Mouse (Mus musculus) embryonic stem cell, embryonic (primary cell): ENCODE results near the gene Grik2.
"Not testable (repeated sequence)": the region's sequence is repeated elsewhere in the genome, so short reads cannot be mapped to it uniquely, and the experiment has no call there.

Experiments used
- CTCF ChIA-PET, 4 experiments: fragments of 300-600 bp in 2 of 4; fragments of 350-600 bp in 2 of 4; sonication (Branson Sonifier 250); formaldehyde crosslinking; loops; one replicate each; lab custom pipeline; 2022; ENCODE audit warnings: inconsistent platforms in 2 of 4; lab: Charles Lee
- POLR2A ChIA-PET, 4 experiments: fragments of 300-600 bp in 2 of 4; fragments of 350-600 bp in 2 of 4; sonication (Branson Sonifier 250); formaldehyde crosslinking; loops; one replicate each; lab custom pipeline; 2022; ENCODE audit warnings: antibody characterized with exemption in 4 of 4, inconsistent platforms in 1 of 4; lab: Charles Lee

Gene Grik2

DNA sequence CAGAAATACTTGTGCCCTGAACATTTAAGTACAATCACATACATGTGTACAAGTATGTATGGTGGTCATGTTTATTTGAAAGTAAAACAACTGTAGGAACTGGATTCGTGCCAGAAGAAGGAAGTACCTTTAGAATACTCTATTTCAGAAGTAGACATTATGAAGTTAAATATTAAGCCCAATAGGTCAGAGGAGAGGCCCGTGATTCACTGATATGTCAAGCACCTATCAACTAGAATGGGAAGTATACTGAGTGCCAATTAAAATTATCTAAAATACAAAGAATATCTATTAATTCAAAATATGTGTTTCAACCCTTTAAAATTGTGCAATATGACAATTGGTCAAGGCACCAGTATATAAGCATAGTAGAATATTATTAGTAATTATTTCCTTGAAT is 355.7 kb downstream of the Grik2 start:
- ChIA-PET CTCF (no interaction called here), POLR2A (no interaction called here)

DNA sequence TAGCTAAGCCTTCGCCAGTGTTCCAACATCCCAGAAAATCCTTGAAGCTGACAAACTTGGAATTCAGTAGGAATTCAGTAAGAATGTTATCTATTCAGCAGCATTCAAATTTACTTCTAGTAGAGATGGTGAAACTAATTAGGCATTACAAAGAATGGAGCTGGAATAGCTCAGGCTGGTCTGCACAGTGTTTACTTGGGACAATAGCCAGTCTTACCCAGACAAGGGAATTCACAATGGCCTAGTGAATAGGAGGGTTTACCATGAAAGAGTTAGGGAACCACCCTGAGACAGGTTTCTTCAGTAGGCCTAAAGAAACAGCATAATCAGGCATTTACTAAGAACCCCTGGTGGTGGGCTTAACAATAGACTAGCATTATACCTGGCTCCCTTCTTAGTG is 371.4 kb downstream of the Grik2 start:
- CTCF ChIA-PET, result not testable (repeated sequence)
- POLR2A ChIA-PET, result interaction anchor here in 3 of 4 experiments (0.8 to 1.4 kb wide), 4 partner anchors 10 to 1176 kb away, joined by 3 to 4 read pairs (median 3); partner anchors contain the start of gene Ascc3 (in 1 of the 3)

DNA sequence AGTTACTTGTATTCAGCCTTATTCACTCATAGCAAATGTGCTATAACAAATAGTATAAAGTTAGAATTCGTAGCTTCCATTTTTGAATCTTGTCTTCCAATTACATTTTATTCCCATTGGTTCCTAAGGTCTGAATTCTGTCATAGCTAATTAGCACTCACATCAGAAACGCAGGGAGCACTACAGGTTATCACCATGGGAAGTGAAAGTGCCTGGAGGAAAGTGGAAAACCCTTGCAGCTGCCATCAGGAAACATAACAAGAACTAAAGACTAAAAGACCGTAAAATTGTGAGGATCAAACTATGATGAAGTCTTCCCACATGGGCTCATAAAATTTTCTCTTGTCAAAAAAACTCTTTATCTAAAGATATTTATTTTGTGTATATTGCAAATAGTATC is 405.6 kb downstream of the Grik2 start:
- CTCF ChIA-PET, result no interaction called here

GRCm38 (mm10) chr10:49381852-49382251 is 406.7 kb downstream of the Grik2 start:
- CTCF ChIA-PET, result no interaction called here

More for the DNA sequence above, 405.6 kb downstream of the Grik2 start:
- POLR2A ChIA-PET, result no interaction called here

GRCm38 (mm10) chr10:49368601-49369000 is 420.0 kb downstream of the Grik2 start:
- POLR2A ChIA-PET, result no interaction called here

More at GRCm38 (mm10) chr10:49381852-49382251, 406.7 kb downstream of the Grik2 start:
- POLR2A ChIA-PET, result no interaction called here

GRCm38 (mm10) chr10:49365262-49365661 is 423.3 kb downstream of the Grik2 start:
- ChIA-PET CTCF (no interaction called here), POLR2A (no interaction called here)

More at GRCm38 (mm10) chr10:49368601-49369000, 420.0 kb downstream of the Grik2 start:
- CTCF ChIA-PET, result interaction anchor here in 1 of 4 experiments (1.5 kb wide), 1 partner anchor 11 kb away, joined by 4 read pairs; no protein-coding TSS in a partner anchor

GRCm38 (mm10) chr10:49322413-49322812 is 466.2 kb downstream of the Grik2 start:
- POLR2A ChIA-PET, result no interaction called here
- CTCF ChIA-PET, result no interaction called here

GRCm38 (mm10) chr10:49319880-49320279 is 468.7 kb downstream of the Grik2 start:
- CTCF ChIA-PET, result no interaction called here
- POLR2A ChIA-PET, result no interaction called here

- POLR2A ChIA-PET, result no interaction called here
- CTCF ChIA-PET, result no interaction called here
Measured at GRCm38 (mm10) chr10:49256247-49256939, 532.2 kb downstream of the Grik2 start.

DNA sequence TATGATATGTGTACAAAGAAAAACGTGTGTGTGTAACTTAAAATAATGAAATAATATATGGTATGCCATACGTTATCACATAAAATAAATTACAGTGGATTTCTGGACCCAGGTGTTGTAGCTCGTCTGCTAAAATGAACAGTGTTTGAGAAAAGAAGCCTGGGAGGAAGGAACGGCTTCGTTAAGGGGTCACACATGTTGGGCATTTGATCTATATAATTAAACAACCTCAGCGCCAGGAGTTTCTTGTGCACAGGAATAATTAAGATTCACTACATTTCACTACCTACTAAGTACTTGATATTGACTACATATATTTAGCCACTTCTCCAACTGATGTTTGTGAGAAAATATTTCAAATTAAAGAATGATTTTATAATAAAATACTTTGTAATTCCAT is 551.2 kb downstream of the Grik2 start:
- POLR2A ChIA-PET, CTCF ChIA-PET: not testable (repeated sequence)

- POLR2A ChIA-PET, CTCF ChIA-PET: not testable (repeated sequence)
Measured at GRCm38 (mm10) chr10:49236844-49237243, 551.7 kb downstream of the Grik2 start.

DNA sequence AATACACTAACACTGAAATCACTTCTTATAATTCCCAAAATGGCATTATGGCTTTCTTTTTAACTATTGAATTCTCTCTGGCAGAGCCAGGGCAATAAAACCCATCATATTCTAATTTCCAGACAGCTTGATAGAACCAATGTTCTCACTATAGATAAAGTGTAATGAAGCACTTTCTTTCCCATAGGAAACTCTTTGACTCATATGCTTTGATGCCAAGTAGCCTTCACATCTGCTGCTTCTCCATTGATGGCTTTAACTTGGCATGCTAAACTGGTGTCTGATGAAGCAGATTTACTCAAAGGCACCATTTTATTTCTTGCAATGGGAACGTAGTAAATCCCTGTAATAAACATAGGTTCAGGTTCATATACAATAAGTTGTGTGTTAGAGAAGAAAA is 568.5 kb downstream of the Grik2 start:
- ChIA-PET CTCF (no interaction called here), POLR2A (no interaction called here)

GRCm38 (mm10) chr10:49219631-49220030 is 568.9 kb downstream of the Grik2 start:
- CTCF ChIA-PET, result no interaction called here
- POLR2A ChIA-PET, result no interaction called here

DNA sequence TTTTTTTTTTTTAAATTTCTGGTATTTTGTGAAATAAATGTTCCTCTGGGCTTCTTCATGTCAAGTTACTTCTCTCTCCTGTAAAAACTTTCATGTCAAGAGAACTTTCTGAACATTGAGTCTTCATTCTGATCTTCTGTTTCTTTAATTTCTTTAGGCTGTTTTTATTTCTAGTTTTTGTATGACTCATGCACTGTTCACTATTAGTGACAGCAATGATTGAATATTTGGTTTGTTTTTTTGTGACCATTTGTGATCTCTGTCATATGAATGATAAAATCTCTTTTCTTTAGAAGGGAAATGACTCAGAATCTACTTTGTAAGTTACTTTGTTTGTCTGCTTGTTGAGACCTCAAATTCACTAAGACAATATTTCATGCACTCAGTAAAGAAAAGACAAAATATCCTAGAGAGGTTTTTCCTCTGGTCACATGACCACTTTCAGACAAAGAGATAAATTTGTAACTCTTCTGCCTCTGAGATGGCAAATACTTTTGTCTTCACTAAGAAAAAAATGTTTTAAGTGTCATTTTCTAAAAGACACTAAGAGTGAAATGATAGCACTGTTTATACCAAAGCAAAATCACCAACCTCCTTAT is 596.7 kb downstream of the Grik2 start:
- POLR2A ChIA-PET, result no interaction called here
- CTCF ChIA-PET, result no interaction called here

- ChIA-PET CTCF (no interaction called here), POLR2A (no interaction called here)
Measured at GRCm38 (mm10) chr10:49191291-49191690, 597.3 kb downstream of the Grik2 start.

DNA sequence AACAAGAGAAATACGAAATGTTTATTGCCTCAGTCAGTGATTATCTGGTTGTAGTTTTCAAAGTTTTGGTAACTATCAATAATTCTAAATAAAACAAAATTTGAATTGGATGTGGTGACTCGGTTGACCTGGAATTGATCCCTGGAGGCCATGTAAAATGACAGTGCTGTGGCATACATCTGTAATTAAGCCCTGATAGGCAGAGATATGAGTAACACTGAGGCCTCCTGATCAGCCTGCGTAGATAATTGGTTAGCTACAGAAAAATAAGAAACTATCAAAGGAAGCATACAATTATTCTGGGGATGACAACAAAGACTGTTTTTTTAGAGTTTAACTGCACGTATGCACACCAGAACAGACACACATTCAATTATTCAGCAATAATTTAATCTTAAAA is 634.4 kb downstream of the Grik2 start:
- ChIA-PET CTCF (no interaction called here), POLR2A (no interaction called here)

DNA sequence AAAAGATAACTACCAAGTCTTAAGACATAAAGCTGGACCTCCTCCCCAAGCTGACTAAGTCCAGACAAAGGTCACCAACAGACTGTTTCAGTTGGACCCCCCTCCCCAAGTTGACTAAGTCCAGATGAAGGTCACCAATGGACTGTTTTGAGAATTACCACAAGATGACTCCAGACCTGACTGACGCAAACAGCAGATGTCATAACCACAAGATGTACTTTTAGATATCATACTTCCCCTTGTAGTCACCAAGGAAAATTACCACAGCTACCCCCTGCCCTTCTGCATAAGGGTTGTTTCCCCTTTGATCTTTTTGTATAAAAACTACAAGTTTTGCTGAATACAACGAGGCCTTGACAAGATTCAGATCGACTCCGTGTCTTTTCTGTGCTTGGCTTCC is 637.1 kb downstream of the Grik2 start:
- CTCF ChIA-PET, POLR2A ChIA-PET: not testable (repeated sequence)

DNA sequence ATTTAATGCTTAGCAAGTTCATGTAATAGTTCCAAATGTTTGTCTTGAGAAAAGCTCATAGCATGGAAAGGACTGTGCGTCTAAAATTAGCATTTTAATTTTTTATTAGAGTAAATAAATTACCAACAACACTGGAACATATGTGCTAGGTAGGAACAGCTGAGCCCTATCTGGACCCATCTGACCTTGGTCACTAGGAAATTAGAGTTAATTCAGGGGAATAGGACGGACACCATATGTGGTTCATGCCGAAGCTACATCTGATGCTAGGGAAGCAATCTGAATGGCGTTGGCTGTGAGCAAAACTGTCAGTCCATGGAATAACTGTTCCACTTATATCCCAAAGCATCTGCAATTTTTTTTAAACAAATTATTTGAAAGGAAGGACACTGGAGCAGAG is 638.9 kb downstream of the Grik2 start:
- CTCF ChIA-PET, result no interaction called here
- POLR2A ChIA-PET, result interaction anchor here in 1 of 4 experiments (0.6 kb wide), 1 partner anchor 13 kb away, joined by 3 read pairs; no protein-coding TSS in a partner anchor

DNA sequence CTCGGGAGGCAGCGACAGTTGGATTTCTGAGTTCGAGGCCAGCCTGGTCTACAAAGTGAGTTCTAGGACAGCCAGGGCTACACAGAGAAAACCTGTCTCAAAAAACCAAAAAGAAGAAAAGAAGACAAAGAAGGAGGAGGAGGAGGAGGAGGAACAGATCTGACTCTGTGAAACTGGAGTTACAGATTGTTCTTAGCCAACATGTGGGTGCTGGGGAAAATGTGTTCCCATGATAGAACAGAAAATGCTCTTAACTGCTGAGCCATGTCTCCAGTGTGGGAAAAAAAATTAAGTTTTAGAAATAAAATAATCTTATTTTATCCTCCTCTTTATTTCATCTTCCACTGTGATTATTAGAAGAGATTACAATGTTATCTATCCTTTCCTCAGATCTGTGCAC is 645.9 kb downstream of the Grik2 start:
- ChIA-PET CTCF (no interaction called here), POLR2A (no interaction called here)

DNA sequence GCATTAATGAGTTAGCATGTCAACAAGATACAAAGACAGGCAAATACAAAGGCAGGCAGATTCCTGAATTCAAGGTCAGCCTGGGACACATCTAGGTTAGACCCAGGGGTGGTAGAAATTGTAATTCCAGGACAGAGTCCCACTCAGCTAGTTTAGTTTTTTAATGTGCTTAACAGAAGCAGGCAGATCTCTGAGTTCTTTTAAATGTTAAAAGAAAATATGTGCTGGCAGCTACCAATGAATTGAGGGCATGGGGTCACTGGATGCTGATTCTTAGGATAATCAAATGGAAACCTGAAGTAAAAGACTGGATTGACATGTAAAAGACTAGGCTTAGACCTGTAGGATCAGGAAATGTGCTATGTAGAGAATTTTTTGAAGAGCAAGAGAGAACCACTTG is 651.8 kb downstream of the Grik2 start:
- ChIA-PET POLR2A (no interaction called here), CTCF (no interaction called here)

- POLR2A ChIA-PET, result no interaction called here
- CTCF ChIA-PET, result no interaction called here
Measured at GRCm38 (mm10) chr10:49131311-49131710, 657.3 kb downstream of the Grik2 start.
